Mouse (Mus musculus) CH12.LX (cell line): ENCODE results near the gene Bmf. TPM values are rescaled to one million over a fixed set of nuclear protein-coding genes. Genes with fewer than 3 reads are reported as not detected.

Experiments used
- DNase-seq: peaks from one replicate; pipeline ENCODE4 v3.0.0-alpha.2; 2013; ENCODE audit errors: extremely low read depth
- H3K27ac ChIP-seq: 2 replicates; pipeline ENCODE4 v1.5.1; 2012; ENCODE audit warnings: low read depth, mild to moderate bottlenecking, control low read depth, moderate library complexity; ENCODE audit not compliant: insufficient read depth
- H3K27me3 ChIP-seq: replicated peaks from 2 replicates; pipeline ENCODE3; 2012; ENCODE audit warnings: inconsistent platforms
- H3K36me3 ChIP-seq, 2 experiments: replicated peaks in 1 of 2; 2 replicates each; pipeline versions ENCODE3 to v1.6.1; 2012; ENCODE audit warnings: inconsistent platforms in 1 of 2, low read length in 1 of 2, mild to moderate bottlenecking in 1 of 2, mixed read lengths in 1 of 2, moderate library complexity in 1 of 2; ENCODE audit not compliant: control insufficient read depth in 1 of 2, insufficient read depth in 1 of 2
- H3K4me1 ChIP-seq, 2 experiments: 2 replicates each; pipeline ENCODE4 v1.6.1; 2012; ENCODE audit warnings: inconsistent platforms in 1 of 2, moderate library complexity in 1 of 2; ENCODE audit not compliant: insufficient read depth in 2 of 2, control insufficient read depth in 1 of 2
- H3K4me2 ChIP-seq: 2 replicates; pipeline ENCODE4 v1.6.1; 2012; ENCODE audit warnings: low read depth, mild to moderate bottlenecking, control low read depth; ENCODE audit not compliant: poor library complexity, insufficient read depth, severe bottlenecking
- H3K4me3 ChIP-seq, 3 experiments: fragments of 150-350 bp in 1 of 3; sonication (generic) in 1 of 3; replicated peaks in 1 of 3; 2 replicates each; pipeline versions ENCODE3 to v1.5.1; 2011 to 2012; ENCODE audit warnings: low read depth in 2 of 3, low read length in 2 of 3, mild to moderate bottlenecking in 2 of 3, moderate library complexity in 2 of 3, control low read depth in 1 of 3, improper control_type of control experiment in 1 of 3, inconsistent platforms in 1 of 3, mixed read lengths in 1 of 3; ENCODE audit not compliant: poor library complexity in 1 of 3
- H3K79me2 ChIP-seq: replicated peaks from 2 replicates; pipeline ENCODE4 v1.6.1; 2012; ENCODE audit warnings: mild to moderate bottlenecking, moderate library complexity; ENCODE audit not compliant: control insufficient read depth, poor library complexity, insufficient read depth, severe bottlenecking; ENCODE audit errors: extremely low read depth
- H3K9ac ChIP-seq: 2 replicates; pipeline ENCODE4 v1.6.1; 2012; ENCODE audit warnings: low read depth, mild to moderate bottlenecking, control low read depth, moderate library complexity; ENCODE audit not compliant: insufficient read depth
- H3K9me3 ChIP-seq: replicated peaks from 2 replicates; pipeline ENCODE3; 2012; ENCODE audit warnings: low read length, inconsistent platforms, mixed read lengths
- CTCF ChIP-seq, 2 experiments: IDR thresholded peaks in 1 of 2; conservative IDR thresholded peaks in 1 of 2; 2 replicates each; pipeline ENCODE4 v1.5.1; 2011 to 2012; ENCODE audit warnings: low read depth in 2 of 2, low read length in 2 of 2, improper control_type of control experiment in 1 of 2, inconsistent platforms in 1 of 2, mild to moderate bottlenecking in 1 of 2, moderate library complexity in 1 of 2
- E2F4 ChIP-seq: IDR thresholded peaks from 2 replicates; pipeline ENCODE4 v1.6.1; 2011; ENCODE audit warnings: low read depth, low read length, improper control_type of control experiment; ENCODE audit not compliant: insufficient replicate concordance
- EP300 ChIP-seq: IDR thresholded peaks from 2 replicates; pipeline ENCODE4 v1.6.1; 2011; ENCODE audit warnings: low read length, improper control_type of control experiment
- ETS1 ChIP-seq: conservative IDR thresholded peaks from 2 replicates; pipeline ENCODE4 v1.6.1; 2012; ENCODE audit warnings: low read depth, mild to moderate bottlenecking, inconsistent platforms, low read length, improper control_type of control experiment, moderate library complexity
- GABPA ChIP-seq: IDR thresholded peaks from 2 replicates; pipeline ENCODE4 v1.6.1; 2012; ENCODE audit warnings: low read depth, low read length, improper control_type of control experiment, inconsistent platforms; ENCODE audit not compliant: insufficient replicate concordance
- HCFC1 ChIP-seq: IDR thresholded peaks from 2 replicates; pipeline ENCODE4 v1.6.1; 2012; ENCODE audit warnings: low read depth, mild to moderate bottlenecking, inconsistent platforms, low read length, improper control_type of control experiment
- IRF4 ChIP-seq: IDR thresholded peaks from 2 replicates; pipeline ENCODE4 v1.6.1; 2014; ENCODE audit warnings: low read depth, mild to moderate bottlenecking, inconsistent platforms, low read length, improper control_type of control experiment
- JUN ChIP-seq: IDR thresholded peaks from 2 replicates; pipeline ENCODE4 v1.6.1; 2011; ENCODE audit warnings: low read depth, mild to moderate bottlenecking, low read length, improper control_type of control experiment, moderate library complexity; ENCODE audit not compliant: insufficient read depth
- JUND ChIP-seq: conservative IDR thresholded peaks from 2 replicates; pipeline ENCODE4 v1.6.1; 2011; ENCODE audit warnings: low read depth, low read length, improper control_type of control experiment
- MAX ChIP-seq: IDR thresholded peaks from 2 replicates; pipeline ENCODE4 v1.6.1; 2011; ENCODE audit warnings: low read length, improper control_type of control experiment
- MAZ ChIP-seq: IDR thresholded peaks from 2 replicates; pipeline ENCODE4 v1.6.1; 2012; ENCODE audit warnings: low read depth, mild to moderate bottlenecking, inconsistent platforms, low read length, improper control_type of control experiment, moderate library complexity
- MYC ChIP-seq: IDR thresholded peaks from 2 replicates; pipeline ENCODE4 v1.6.1; 2011; ENCODE audit warnings: low read depth, mild to moderate bottlenecking, improper control_type of control experiment, low read length
- NRF1 ChIP-seq: IDR thresholded peaks from 2 replicates; pipeline ENCODE4 v1.6.1; 2014; ENCODE audit warnings: low read depth, mild to moderate bottlenecking, inconsistent platforms, low read length, improper control_type of control experiment, moderate library complexity
- PAX5 ChIP-seq: IDR thresholded peaks from 2 replicates; pipeline ENCODE4 v1.6.1; 2012; ENCODE audit warnings: low read length, inconsistent platforms, mixed read lengths
- POLR2AphosphoS2 ChIP-seq: IDR thresholded peaks from 2 replicates; pipeline ENCODE4 v1.6.1; 2011; ENCODE audit warnings: low read depth, low read length, improper control_type of control experiment
- SIN3A ChIP-seq: IDR thresholded peaks from 2 replicates; pipeline ENCODE4 v1.6.1; 2012; ENCODE audit warnings: low read length, improper control_type of control experiment, inconsistent platforms
- SMC3 ChIP-seq: IDR thresholded peaks from 2 replicates; pipeline ENCODE4 v1.6.1; 2011; ENCODE audit warnings: low read depth, low read length, improper control_type of control experiment
- UBTF ChIP-seq: IDR thresholded peaks from 2 replicates; pipeline ENCODE4 v1.6.1; 2012; ENCODE audit warnings: low read depth, mild to moderate bottlenecking, inconsistent platforms, low read length, improper control_type of control experiment, moderate library complexity
- USF1 ChIP-seq: IDR thresholded peaks from 2 replicates; pipeline ENCODE4 v1.6.1; 2014; ENCODE audit warnings: low read depth, mild to moderate bottlenecking, inconsistent platforms, low read length, improper control_type of control experiment
- ZC3H11A ChIP-seq: IDR thresholded peaks from 2 replicates; pipeline ENCODE4 v1.6.1; 2012; ENCODE audit warnings: low read depth, mild to moderate bottlenecking, inconsistent platforms, low read length, improper control_type of control experiment
- ZMIZ1 ChIP-seq: IDR thresholded peaks from 2 replicates; pipeline ENCODE4 v1.6.1; 2012; ENCODE audit warnings: low read depth, mild to moderate bottlenecking, inconsistent platforms, low read length, improper control_type of control experiment
- dilution Hi-C: fragments of 300-500 bp; cut with MboI; formaldehyde crosslinking; loops from 2 replicates; pipeline ENCODE4 v1.14.3; 2020; ENCODE audit warnings: low sequenced_read_pairs; ENCODE audit not compliant: extremely low pct_unique_long_range_greater_than_20kb, extremely low pct_ligation_motif_present
- in situ Hi-C: fragments of 300-500 bp; cut with MboI; formaldehyde crosslinking; loops from 3 replicates; pipeline ENCODE4 v1.14.3; 2019; ENCODE audit warnings: low sequenced_read_pairs, low pct_ligation_motif_present, low pct_unique_long_range_greater_than_20kb, mixed read lengths
- polyA plus RNA-seq: library from polyadenylated mRNA; unstranded; fragments of >175 nt; gene quantifications from 2 replicates; pipeline ENCODE4 v1.2.1, GENCODE M21; 2012; ENCODE audit warnings: low read depth; ENCODE audit not compliant: insufficient read length
- total RNA-seq, 2 experiments: library from RNA; depleted of rRNA; stranded (reverse); fragments of 300-350 nt in 1 of 2; fragments of >200 nt in 1 of 2; gene quantifications; 2 replicates each; pipeline ENCODE4 v1.2.3; 2012 to 2014

The Bmf gene
- total and polyA plus RNA-seq, 3 experiments, result 1.4 to 5.6 (median 2.6) TPM

DNA sequence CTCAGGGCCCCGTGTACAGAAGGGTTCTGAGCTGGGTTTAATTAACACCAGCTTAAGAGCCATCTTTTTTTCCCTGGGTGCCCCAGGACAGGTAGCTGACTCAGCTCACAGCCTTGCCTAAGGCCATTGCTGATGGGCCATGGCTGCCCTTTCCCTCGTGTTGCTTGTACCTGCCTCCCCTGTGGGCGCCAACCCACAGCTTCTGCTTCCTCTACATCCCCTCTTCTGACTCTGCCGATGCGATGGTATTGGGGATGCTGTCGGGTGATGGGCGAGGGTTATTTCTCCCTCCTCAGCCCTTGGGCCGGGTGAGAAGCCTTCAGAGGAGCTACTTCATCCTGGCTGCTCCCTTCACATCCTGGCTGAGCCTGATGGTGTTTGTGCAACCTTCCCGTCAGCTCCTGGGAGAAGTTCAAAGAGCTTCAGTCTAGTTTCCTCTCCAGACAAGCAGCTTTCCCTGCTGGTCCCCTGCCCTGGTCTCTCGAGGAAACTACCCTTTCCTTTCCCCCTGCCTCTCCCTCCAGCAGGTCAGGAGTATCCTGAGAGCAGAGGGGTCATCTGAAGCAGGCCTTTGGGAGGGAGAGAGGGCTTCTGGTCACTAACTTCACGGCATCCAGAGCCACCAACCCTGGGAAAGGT lies 37.6 kb downstream of the Bmf start:
- DNase-seq, result no peak
- in situ Hi-C loops, result no loop called here
- peaks cover 5 to 22% of the 10 kb centered on the region in 2 experiments; a peak in 3 of 4 replicates for H3K4me1 ChIP-seq
- dilution Hi-C loops, result no loop called here
- no peak overlapping the region for H3K9ac ChIP-seq
- H3K4me2 ChIP-seq, result no peak overlapping the region
- no peaks in the 10 kb centered on the region for H3K79me2 ChIP-seq
- no peak overlapping the region for H3K27ac ChIP-seq
- H3K27me3 ChIP-seq, result no peaks in the 10 kb centered on the region
- no peak overlapping the region for H3K4me3 ChIP-seq
- no peaks in the 10 kb centered on the region for H3K36me3 ChIP-seq
- TF ChIP-seq MAZ (no peak), NRF1 (no peak), ZC3H11A (no peak), EP300 (no peak), JUN (no peak), CTCF (conservative IDR thresholded peaks at IDR 0.05 in 1 of 2, IDR thresholded peaks at IDR 0.05 in 1 of 2; ENCODE audit: low read depth in 2 of 2, low read length in 2 of 2) (no peak), SIN3A (no peak), ZMIZ1 (no peak), SMC3 (no peak), POLR2AphosphoS2 (no peak), MYC (no peak), E2F4 (no peak)
- H3K9me3 ChIP-seq, result no peaks in the 10 kb centered on the region

DNA sequence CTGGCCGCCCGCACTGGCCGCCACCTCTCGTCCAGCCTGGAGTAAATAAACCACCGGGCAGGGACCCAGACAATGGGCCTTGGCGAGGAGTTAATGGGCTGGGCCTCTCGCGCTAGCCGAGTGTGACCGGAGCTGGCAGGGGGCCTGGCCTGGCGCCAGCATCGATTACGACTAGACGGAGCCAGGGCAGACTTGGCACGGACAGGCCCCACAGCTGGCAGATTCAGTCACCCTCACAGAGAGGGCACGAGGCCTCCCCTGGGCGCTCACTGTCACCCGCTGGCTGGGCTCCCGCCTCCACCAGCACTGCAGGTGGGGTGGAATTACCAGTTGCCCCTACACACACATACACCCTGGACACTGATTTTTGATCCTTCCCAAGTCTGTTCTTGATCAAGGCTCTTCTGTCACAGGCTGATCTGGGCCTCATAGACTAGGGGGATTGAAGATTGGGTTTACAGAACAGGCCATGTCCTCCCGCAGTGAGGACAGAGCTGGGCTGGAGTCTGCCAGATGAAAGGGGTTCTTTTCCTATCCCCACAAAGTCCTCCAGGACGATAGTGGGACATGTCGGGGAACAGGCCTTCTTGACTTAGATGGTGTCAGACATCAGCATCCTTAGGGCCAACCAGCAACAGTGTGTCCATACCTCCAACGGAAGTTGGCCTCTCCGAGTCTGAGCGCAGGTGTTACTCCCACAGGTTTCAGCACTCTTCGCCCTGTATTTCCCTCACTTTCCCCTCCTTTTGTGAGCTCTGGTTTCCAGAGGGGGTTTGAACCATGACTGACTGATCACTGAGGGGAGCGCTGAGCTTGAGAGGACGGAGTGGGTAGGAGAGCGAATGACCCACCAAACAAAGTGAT lies 38.8 kb downstream of the Bmf start:
- no peak overlapping the region for H3K4me2 ChIP-seq
- H3K9ac ChIP-seq, result no peak overlapping the region
- no peak for DNase-seq
- no peak overlapping the region for H3K27ac ChIP-seq
- peaks cover under 1% of the 10 kb centered on the region for H3K27me3 ChIP-seq
- H3K36me3 ChIP-seq, result no peaks in the 10 kb centered on the region
- dilution Hi-C loops, result no loop called here
- no peak overlapping the region for H3K4me3 ChIP-seq
- TF ChIP-seq JUN (no peak), IRF4 (no peak), NRF1 (no peak), PAX5 (no peak), GABPA (no peak), USF1 (no peak), ZMIZ1 (no peak), E2F4 (no peak), HCFC1 (no peak), JUND (no peak), MAX (no peak), ETS1 (no peak), UBTF (no peak)
- TF ChIP-seq, all 38 proteins: peak for 0
- no peaks in the 10 kb centered on the region for H3K79me2 ChIP-seq
- no peaks in the 10 kb centered on the region for H3K9me3 ChIP-seq
- in situ Hi-C loops, result no loop called here
- H3K4me1 ChIP-seq, result peaks cover 5 to 22% of the 10 kb centered on the region in 2 experiments; a peak in 3 of 4 replicates
